Mouse (Mus musculus): ENCODE data around the gene Pabpn1l. TPM values are rescaled to one million over a fixed set of nuclear protein-coding genes. Genes with fewer than 3 reads are reported as not detected.

Pabpn1l gene
- polyA plus RNA-seq, 1 experiment: not detected

DNA sequence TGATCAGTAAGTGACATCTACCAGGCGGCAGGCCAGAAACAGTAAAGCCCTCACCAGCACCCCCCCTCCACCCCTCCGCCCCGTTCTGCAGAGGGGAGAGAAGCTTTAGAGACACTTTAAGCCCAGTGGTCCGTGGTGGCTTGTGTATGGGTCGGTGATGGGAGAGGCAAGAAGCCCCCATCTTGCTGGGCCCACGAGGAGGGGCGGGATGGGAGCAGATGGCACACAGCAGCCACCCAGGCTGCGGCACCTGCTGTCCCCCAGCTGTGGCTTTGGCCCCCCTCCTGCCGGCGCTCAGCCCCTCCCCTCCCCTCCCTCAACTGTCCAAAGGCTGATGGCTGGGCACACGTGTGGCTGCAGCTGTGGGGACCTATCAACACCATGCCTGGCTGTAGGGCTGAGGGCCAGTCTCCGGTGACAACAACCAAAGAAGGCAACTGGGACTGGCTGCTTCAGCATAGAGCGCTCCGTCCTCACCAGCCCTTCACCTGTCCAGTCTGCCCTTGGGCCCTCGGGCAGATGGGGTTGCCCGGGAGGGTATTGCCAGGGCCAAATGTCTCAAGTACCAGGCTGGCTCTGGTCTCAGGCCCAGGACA is 28.9 kb upstream of the Pabpn1l start:
- H3K4me1 ChIP-seq (ENCODE audit: control insufficient read depth, insufficient read depth, low read length): no peaks in the 10 kb centered on the region
- TF ChIP-seq POLR2A (IDR thresholded peaks at IDR 0.05; ENCODE audit: low read depth, low read length) (no peak), CTCF (IDR thresholded peaks at IDR 0.05; ENCODE audit: borderline replicate concordance, insufficient read depth, low read length) (no peak)
- no peak overlapping the region for H3K27ac ChIP-seq (ENCODE audit: insufficient read depth, low read length)
- H3K4me3 ChIP-seq (ENCODE audit: insufficient read depth, low read length): no peak overlapping the region

- no peak overlapping the region for H3K27ac ChIP-seq (ENCODE audit: insufficient read depth, low read length)
- H3K4me3 ChIP-seq (ENCODE audit: insufficient read depth, low read length): no peak overlapping the region
- no peaks in the 10 kb centered on the region for H3K4me1 ChIP-seq (ENCODE audit: control insufficient read depth, insufficient read depth, low read length)
- TF ChIP-seq CTCF (IDR thresholded peaks at IDR 0.05; ENCODE audit: borderline replicate concordance, insufficient read depth, low read length): no peak
These were observed 25.8 kb upstream of the Pabpn1l start for GRCm38 (mm10) chr8:122648192-122648970.

- no peak for TF ChIP-seq CTCF (IDR thresholded peaks at IDR 0.05; ENCODE audit: borderline replicate concordance, insufficient read depth, low read length)
- TF ChIP-seq POLR2A (IDR thresholded peaks at IDR 0.05; ENCODE audit: low read depth, low read length): no peak
- Histone ChIP-seq H3K27ac (ENCODE audit: insufficient read depth, low read length) (no peak overlapping the region), H3K4me1 (ENCODE audit: control insufficient read depth, insufficient read depth, low read length) (no peaks in the 10 kb centered on the region), H3K4me3 (ENCODE audit: insufficient read depth, low read length) (no peak overlapping the region)
These were observed 23.8 kb upstream of the Pabpn1l start for GRCm38 (mm10) chr8:122646337-122646736.

- TF ChIP-seq CTCF (IDR thresholded peaks at IDR 0.05; ENCODE audit: borderline replicate concordance, insufficient read depth, low read length): no peak
- no peak for TF ChIP-seq POLR2A (IDR thresholded peaks at IDR 0.05; ENCODE audit: low read depth, low read length)
- Histone ChIP-seq H3K4me3 (ENCODE audit: insufficient read depth, low read length) (no peak overlapping the region), H3K4me1 (ENCODE audit: control insufficient read depth, insufficient read depth, low read length) (no peaks in the 10 kb centered on the region), H3K27ac (ENCODE audit: insufficient read depth, low read length) (no peak overlapping the region)
These were observed 21.8 kb upstream of the Pabpn1l start for GRCm38 (mm10) chr8:122644175-122644954.

GRCm38 (mm10) chr8:122642071-122642470 is 19.5 kb upstream of the Pabpn1l start:
- TF ChIP-seq POLR2A (IDR thresholded peaks at IDR 0.05; ENCODE audit: low read depth, low read length): no peak
- Histone ChIP-seq H3K4me1 (ENCODE audit: control insufficient read depth, insufficient read depth, low read length) (no peaks in the 10 kb centered on the region), H3K27ac (ENCODE audit: insufficient read depth, low read length) (no peak overlapping the region)

GRCm38 (mm10) chr8:122641406-122641805 is 18.9 kb upstream of the Pabpn1l start:
- no peak for TF ChIP-seq CTCF (IDR thresholded peaks at IDR 0.05; ENCODE audit: borderline replicate concordance, insufficient read depth, low read length)
- no peak for TF ChIP-seq POLR2A (IDR thresholded peaks at IDR 0.05; ENCODE audit: low read depth, low read length)
- Histone ChIP-seq H3K27ac (ENCODE audit: insufficient read depth, low read length) (no peak overlapping the region), H3K4me3 (ENCODE audit: insufficient read depth, low read length) (no peak overlapping the region), H3K4me1 (ENCODE audit: control insufficient read depth, insufficient read depth, low read length) (no peaks in the 10 kb centered on the region)

More at GRCm38 (mm10) chr8:122642071-122642470, 19.5 kb upstream of the Pabpn1l start:
- no peak overlapping the region for H3K4me3 ChIP-seq (ENCODE audit: insufficient read depth, low read length)

DNA sequence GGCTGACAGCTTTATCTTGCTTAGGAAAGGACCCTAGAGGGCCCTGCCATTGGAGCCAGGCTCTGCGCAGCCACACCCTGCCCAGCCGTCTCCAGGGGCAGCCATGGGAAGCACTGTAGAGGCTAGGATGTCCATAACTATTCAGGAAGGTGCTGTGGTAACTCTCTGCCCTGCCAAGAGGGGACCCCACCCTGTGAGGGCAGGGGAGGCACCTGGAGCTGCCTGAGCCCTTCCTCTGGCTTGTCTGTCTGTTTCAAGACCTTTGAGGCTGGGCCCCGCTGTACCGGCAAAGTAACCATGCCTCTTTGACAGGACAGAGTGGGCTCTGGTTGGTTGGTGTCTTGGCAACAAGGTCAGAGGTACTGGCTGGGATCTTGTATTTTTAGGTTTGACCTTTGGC is 18.3 kb upstream of the Pabpn1l start:
- Histone ChIP-seq H3K27ac (ENCODE audit: insufficient read depth, low read length) (no peak overlapping the region), H3K4me1 (ENCODE audit: control insufficient read depth, insufficient read depth, low read length) (no peaks in the 10 kb centered on the region), H3K4me3 (ENCODE audit: insufficient read depth, low read length) (no peak overlapping the region)
- TF ChIP-seq CTCF (IDR thresholded peaks at IDR 0.05; ENCODE audit: borderline replicate concordance, insufficient read depth, low read length): no peak
- no peak for TF ChIP-seq POLR2A (IDR thresholded peaks at IDR 0.05; ENCODE audit: low read depth, low read length)

DNA sequence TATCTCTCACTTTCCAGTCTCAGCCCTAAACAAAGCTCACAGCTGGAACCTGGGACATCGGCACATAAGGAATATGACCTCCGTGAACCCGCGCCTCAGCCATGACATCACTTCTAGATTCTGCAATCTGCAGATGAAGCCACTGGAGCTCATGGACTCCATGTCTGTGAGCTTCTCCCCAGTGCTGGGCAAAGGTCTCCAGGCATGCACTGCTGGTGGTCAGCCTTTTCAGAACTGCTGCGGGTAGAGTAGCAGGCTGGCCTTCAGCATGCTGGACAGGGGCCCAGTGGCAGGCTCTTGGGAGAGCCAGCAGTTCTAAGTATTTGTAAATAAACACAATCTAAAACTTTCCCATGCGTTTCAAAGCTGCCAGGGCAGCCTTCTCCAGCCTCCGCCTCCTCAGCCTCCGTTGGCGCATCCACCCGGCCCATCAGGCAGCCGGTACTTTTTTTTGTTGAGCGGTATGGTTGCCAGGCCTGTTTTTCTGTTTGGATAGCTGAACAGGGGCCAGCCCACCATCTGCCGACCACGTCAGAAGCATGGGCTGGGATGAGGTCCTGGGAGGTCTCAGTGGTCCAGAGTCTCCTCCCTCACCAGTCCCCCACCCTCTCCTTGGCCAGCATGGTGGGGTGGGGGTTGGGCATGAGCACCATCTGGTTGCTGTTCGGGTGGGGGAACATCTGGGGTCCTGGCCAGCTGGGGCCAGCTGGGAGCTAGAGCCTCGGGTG is 17.1 kb upstream of the Pabpn1l start:
- Histone ChIP-seq H3K4me3 (ENCODE audit: insufficient read depth, low read length) (no peak overlapping the region), H3K4me1 (ENCODE audit: control insufficient read depth, insufficient read depth, low read length) (no peaks in the 10 kb centered on the region), H3K27ac (ENCODE audit: insufficient read depth, low read length) (no peak overlapping the region)
- TF ChIP-seq CTCF (IDR thresholded peaks at IDR 0.05; ENCODE audit: borderline replicate concordance, insufficient read depth, low read length): no peak
- no peak for TF ChIP-seq POLR2A (IDR thresholded peaks at IDR 0.05; ENCODE audit: low read depth, low read length)

DNA sequence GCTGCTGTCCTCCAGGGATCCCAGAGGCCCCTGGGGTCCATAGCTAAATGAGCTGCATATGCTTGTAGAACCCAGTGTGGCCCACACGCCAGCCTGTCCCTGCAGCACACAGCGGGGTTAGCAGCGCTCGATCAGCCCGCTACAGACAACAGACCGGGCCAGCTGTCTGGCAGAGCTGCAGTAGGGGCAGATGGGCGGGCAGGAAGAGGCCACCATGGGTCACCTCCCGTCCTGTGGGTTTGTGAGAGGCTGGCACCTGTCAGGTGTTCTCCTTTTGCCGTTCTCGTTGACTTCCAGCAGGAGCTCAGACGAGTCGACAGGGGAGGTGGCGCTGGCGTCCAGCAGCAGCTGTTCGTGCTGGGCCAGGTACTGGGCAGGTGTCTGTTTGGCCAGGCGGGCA is 16.1 kb upstream of the Pabpn1l start:
- TF ChIP-seq POLR2A (IDR thresholded peaks at IDR 0.05; ENCODE audit: low read depth, low read length) (no peak), CTCF (IDR thresholded peaks at IDR 0.05; ENCODE audit: borderline replicate concordance, insufficient read depth, low read length) (no peak)

More for the DNA sequence above, 16.1 kb upstream of the Pabpn1l start:
- no peak overlapping the region for H3K27ac ChIP-seq (ENCODE audit: insufficient read depth, low read length)
- no peak overlapping the region for H3K4me3 ChIP-seq (ENCODE audit: insufficient read depth, low read length)
- no peaks in the 10 kb centered on the region for H3K4me1 ChIP-seq (ENCODE audit: control insufficient read depth, insufficient read depth, low read length)
